Mouse (Mus musculus) limb, embryonic 14.5 days (tissue): Measurements from ENCODE around the gene Osbpl8. TPM values are rescaled to one million over a fixed set of nuclear protein-coding genes. Genes with fewer than 3 reads are reported as not detected.

Experiments used
- ATAC-seq: fragments of 200-750 bp; cut with Nextera tagmentation; 2 replicates; pipeline ENCODE4 v1.8.0; 2017; ENCODE audit warnings: low read depth, moderate number of reproducible peaks, moderate TSS enrichment; ENCODE audit not compliant: low FRiP score
- DNase-seq: peaks from one replicate; pipeline ENCODE4 v3.0.0-alpha.2; 2015; ENCODE audit warnings: low spot score
- H3K27ac ChIP-seq: fragments of 300-500 bp; sonication (generic); replicated peaks from 2 replicates; pipeline ENCODE4 v1.5.1; 2014; ENCODE audit warnings: low read depth, mild to moderate bottlenecking, low read length, moderate library complexity, mixed read lengths
- H3K27me3 ChIP-seq: fragments of 300-500 bp; sonication (generic); 2 replicates; pipeline ENCODE4 v1.6.1; 2014; ENCODE audit warnings: low read length, mixed read lengths; ENCODE audit not compliant: control insufficient read depth, insufficient read depth
- H3K36me3 ChIP-seq: fragments of 300-500 bp; sonication (generic); 2 replicates; pipeline ENCODE4 v1.6.1; 2014; ENCODE audit warnings: mild to moderate bottlenecking, low read length, moderate library complexity, mixed read lengths; ENCODE audit not compliant: control insufficient read depth, insufficient read depth
- H3K4me1 ChIP-seq: fragments of 300-500 bp; sonication (generic); 2 replicates; pipeline ENCODE4 v1.6.1; 2014; ENCODE audit warnings: antibody characterized with exemption, low read length, mixed read lengths; ENCODE audit not compliant: control insufficient read depth, insufficient read depth
- H3K4me2 ChIP-seq: fragments of 300-500 bp; sonication (generic); replicated peaks from 2 replicates; pipeline ENCODE4 v1.6.1; 2014; ENCODE audit warnings: low read depth, mild to moderate bottlenecking, low read length, moderate library complexity; ENCODE audit not compliant: severe bottlenecking
- H3K4me3 ChIP-seq: fragments of 300-500 bp; sonication (generic); replicated peaks from 2 replicates; pipeline ENCODE4 v1.5.1; 2014; ENCODE audit warnings: low read length
- H3K9ac ChIP-seq: fragments of 300-500 bp; sonication (generic); 2 replicates; pipeline ENCODE4 v1.6.1; 2014; ENCODE audit warnings: mild to moderate bottlenecking, low read depth, low read length, moderate library complexity; ENCODE audit not compliant: severe bottlenecking
- H3K9me3 ChIP-seq: fragments of 300-500 bp; sonication (generic); 2 replicates; pipeline ENCODE4 v1.6.1; 2016; ENCODE audit warnings: low read length; ENCODE audit not compliant: control insufficient read depth
- POLR2A ChIP-seq: fragments of 200-500 bp; IDR thresholded peaks from 2 replicates; pipeline ENCODE4 v1.8.0; 2012; ENCODE audit warnings: inconsistent platforms, mild to moderate bottlenecking, moderate library complexity, borderline replicate concordance; ENCODE audit not compliant: insufficient read depth, insufficient read length; ENCODE audit errors: extremely low read depth
- WGBS: fragments of 180-500 bp; shearing (Covaris S2); extraction: QIAGEN DNeasy Blood & Tissue Kit; methylation state at CpG from one replicate; pipeline ENCODE4 v1.1.7; 2014; 5-methylcytosine and 5-hydroxymethylcytosine counted together
- polyA plus RNA-seq, 2 experiments: library from polyadenylated mRNA; depleted of rRNA in 1 of 2; stranded (reverse) in 1 of 2; unstranded in 1 of 2; fragments of >200 nt; fragmentation: Nextera tagmentation in 1 of 2; extraction: Ambion mirVana in 1 of 2; gene quantifications; 2 replicates each; pipeline versions ENCODE4 v1.2.1 to v1.2.3; 2012 to 2014

The Osbpl8 gene
- polyA plus RNA-seq, 2 experiments, result 9.0 to 10.4 TPM

DNA sequence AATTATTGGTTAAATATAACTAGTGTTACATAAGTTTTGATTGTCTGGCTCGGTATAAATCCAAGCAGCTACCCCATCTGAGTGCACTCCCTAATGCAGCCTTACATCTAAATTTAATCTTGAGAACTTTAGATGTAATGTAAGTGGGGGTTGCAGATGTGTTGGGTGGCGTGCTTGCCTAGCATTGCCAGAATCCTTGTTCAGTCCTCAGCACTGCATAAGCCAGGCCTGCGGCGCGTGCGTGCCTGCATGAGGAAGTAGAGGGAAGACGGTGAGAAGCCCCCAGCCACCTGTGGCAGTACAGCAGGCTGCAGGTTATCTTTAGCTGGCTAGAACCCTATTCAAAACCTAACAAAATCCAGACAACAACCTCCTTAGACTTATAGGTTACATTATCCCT lies 13.5 kb downstream of the Osbpl8 start:
- no peak overlapping the region for H3K4me3 ChIP-seq
- no peak for DNase-seq
- ATAC-seq, result no peak
- no peaks in the 10 kb centered on the region for H3K9me3 ChIP-seq
- no peak for TF ChIP-seq POLR2A
- H3K9ac ChIP-seq, result no peak overlapping the region
- H3K4me1 ChIP-seq, result 0 out of 2 replicates have a peak, but pooled peaks cover 3% of the 10 kb centered on the region
- no peak overlapping the region for H3K27ac ChIP-seq
- no peaks in the 10 kb centered on the region for H3K27me3 ChIP-seq
- WGBS, result 86% methylated on average over 7 of the region's 7 CpGs
- no peak overlapping the region for H3K4me2 ChIP-seq
- H3K36me3 ChIP-seq, result no peaks in the 10 kb centered on the region

DNA sequence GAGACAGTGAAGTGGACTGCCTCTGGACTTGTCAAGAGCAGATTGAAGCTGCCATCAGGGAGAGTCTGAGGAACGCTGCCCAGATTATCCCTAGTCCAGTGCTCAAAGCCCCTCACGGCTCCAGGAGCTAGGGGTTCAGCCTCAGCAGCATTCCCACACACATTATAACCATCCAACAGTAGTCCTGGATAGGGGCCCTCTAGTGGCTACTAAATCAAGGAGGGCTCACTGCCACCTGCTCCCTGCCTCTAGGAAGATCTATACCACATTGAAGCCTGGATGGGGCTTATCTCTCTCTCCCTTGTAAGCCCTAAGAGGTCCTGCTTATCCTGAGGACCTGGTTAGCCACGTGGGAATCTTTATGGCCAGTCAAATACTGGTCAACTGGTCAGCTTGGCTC lies 16.1 kb downstream of the Osbpl8 start:
- no peak overlapping the region for H3K4me3 ChIP-seq
- no peaks in the 10 kb centered on the region for H3K4me1 ChIP-seq
- ATAC-seq (no peak), DNase-seq (no peak)
- 35% methylated on average over 3 of the region's 3 CpGs for WGBS
- H3K4me2 ChIP-seq, result no peak overlapping the region
- H3K27me3 ChIP-seq, result no peaks in the 10 kb centered on the region
- no peaks in the 10 kb centered on the region for H3K36me3 ChIP-seq
- no peak overlapping the region for H3K9ac ChIP-seq
- H3K9me3 ChIP-seq, result no peaks in the 10 kb centered on the region
- no peak for TF ChIP-seq POLR2A
- H3K27ac ChIP-seq, result no peak overlapping the region

DNA sequence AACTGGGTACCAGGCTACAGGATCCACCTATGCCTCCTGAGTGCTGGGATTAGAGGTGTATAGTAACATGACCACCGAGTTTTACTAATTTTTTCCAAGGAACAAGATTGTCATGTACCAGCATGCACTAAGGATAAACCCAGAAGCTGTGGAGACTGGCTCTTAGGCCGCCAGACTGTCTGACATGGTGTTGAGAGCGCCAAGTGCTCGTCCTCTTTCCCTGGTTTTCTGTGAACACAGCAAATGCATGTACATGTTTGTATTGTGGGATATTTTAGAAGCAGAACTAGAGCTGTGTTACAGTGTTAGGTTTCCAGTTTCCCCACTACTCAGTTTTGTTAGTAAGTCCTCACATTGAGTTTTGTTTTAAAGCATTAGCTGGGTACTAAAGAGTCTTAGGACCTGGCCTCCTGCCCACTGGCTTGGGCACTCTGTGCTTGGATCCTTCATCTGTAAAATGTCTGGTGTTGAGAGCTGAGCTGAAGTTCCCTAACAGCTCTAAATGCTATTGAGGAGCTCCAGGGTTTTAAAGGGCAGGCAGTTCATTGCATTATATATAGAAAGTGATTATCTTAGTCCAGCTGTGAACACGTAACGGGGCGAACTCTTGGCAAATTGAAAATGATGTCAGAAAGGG lies 19.2 kb downstream of the Osbpl8 start:
- DNase-seq, result peak; percentile 43
- TF ChIP-seq POLR2A, result no peak
- H3K4me2 ChIP-seq, result no peak overlapping the region
- H3K9me3 ChIP-seq, result no peaks in the 10 kb centered on the region
- no peak for ATAC-seq
- no peaks in the 10 kb centered on the region for H3K36me3 ChIP-seq
- H3K27ac ChIP-seq, result no peak overlapping the region
- no peak overlapping the region for H3K4me3 ChIP-seq
- 75% methylated on average over 7 of the region's 7 CpGs for WGBS
- H3K4me1 ChIP-seq, result peaks cover 9% of the 10 kb centered on the region; the same call in 1 of the 2 replicates
- no peak overlapping the region for H3K9ac ChIP-seq
- H3K27me3 ChIP-seq, result no peaks in the 10 kb centered on the region

DNA sequence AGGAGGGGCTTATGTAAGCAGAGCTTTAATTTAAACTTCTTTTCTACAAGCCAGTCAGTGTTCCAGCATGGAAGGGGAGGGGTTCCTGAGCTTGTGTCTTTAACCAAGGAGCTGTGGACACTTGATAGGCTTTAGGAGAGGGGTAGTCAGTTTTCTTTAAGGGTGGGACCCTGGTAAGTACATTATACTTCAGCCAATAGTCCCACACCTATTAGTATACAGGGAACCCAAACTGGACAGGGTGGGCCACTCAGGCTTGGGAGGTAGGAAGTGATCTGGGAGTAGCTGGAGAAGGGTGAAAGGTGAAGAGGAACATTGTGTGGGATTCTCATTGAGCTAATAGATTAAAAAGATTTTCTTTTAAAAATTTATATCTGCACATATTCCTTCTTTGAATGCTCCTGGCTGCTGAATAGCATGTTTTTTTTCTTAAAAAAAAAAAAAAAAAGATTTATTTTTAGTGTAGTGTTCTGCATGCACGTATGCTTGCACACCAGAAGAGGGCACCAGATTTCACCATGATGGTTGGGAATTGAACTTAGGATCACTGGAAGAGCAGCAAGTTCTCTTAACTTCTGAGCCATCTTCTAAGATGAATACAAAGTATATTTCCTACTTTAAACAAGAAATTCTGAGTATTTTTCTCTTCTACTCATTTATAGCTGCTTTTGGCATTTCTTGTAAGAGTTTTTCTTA lies 21.2 kb downstream of the Osbpl8 start:
- no peak overlapping the region for H3K4me3 ChIP-seq
- WGBS, result 86% methylated on average over 1 of the region's 1 CpGs
- TF ChIP-seq POLR2A, result no peak
- DNase-seq (no peak), ATAC-seq (no peak)
- H3K4me2 ChIP-seq, result no peak overlapping the region
- no peaks in the 10 kb centered on the region for H3K36me3 ChIP-seq
- no peaks in the 10 kb centered on the region for H3K9me3 ChIP-seq
- no peak overlapping the region for H3K9ac ChIP-seq
- no peak overlapping the region for H3K27ac ChIP-seq
- peaks cover 9% of the 10 kb centered on the region; the same call in 1 of the 2 replicates for H3K4me1 ChIP-seq
- no peaks in the 10 kb centered on the region for H3K27me3 ChIP-seq

DNA sequence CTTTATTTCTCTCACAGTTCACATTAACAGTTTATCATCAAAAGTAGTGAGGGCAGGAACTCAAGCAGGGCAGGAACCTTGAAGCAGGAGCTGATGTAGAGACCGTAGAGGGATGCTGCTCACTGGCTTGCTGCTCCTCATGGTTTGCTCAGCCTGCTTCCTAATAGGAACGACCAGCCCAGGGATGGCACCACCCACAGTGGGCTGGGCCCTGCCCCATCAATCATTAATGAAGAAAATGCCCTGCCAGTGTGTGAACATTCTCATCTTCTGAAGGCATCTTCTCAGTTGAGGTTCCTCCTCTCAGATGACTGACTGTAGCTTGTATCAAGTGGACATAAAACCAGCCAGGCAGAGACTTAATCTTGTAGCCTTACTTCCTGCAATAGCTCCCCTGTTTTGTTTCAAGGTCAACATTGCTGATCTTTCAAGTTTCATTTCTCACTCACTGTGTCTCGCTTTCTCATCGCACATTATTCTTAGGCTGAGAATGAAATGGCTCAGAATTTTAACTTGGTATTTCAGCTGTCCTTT lies 24.5 kb downstream of the Osbpl8 start:
- no peak overlapping the region for H3K4me3 ChIP-seq
- H3K4me1 ChIP-seq, result peaks cover 9% of the 10 kb centered on the region; the same call in 1 of the 2 replicates
- no peak for TF ChIP-seq POLR2A
- no peak overlapping the region for H3K9ac ChIP-seq
- no peak for DNase-seq
- H3K9me3 ChIP-seq, result no peaks in the 10 kb centered on the region
- no peaks in the 10 kb centered on the region for H3K27me3 ChIP-seq
- H3K4me2 ChIP-seq, result no peak overlapping the region
- 79% methylated on average over 4 of the region's 4 CpGs for WGBS
- no peak overlapping the region for H3K27ac ChIP-seq
- ATAC-seq, result no peak
- no peaks in the 10 kb centered on the region for H3K36me3 ChIP-seq
